Mouse (Mus musculus): Measurements from ENCODE around the gene Hoxd8. TPM values are rescaled to one million over a fixed set of nuclear protein-coding genes. Genes with fewer than 3 reads are reported as not detected.

Gene Hoxd8
- polyA plus RNA-seq, 1 experiment from 2014 or later, result 23.1 TPM

- no peaks in the 10 kb centered on the region for H3K9me3 ChIP-seq (ENCODE audit: control insufficient read depth, low read length)
- ATAC-seq (ENCODE audit: insufficient read depth, low FRiP score, low TSS enrichment) (no peak), DNase-seq (ENCODE audit: low spot score) (peak; percentile 34)
- peaks cover 20% of the 10 kb centered on the region for H3K4me1 ChIP-seq (ENCODE audit: control insufficient read depth, insufficient read depth, low read length)
- H3K9ac ChIP-seq (ENCODE audit: low read length), result peak overlapping the region; percentile 100
- H3K36me3 ChIP-seq (ENCODE audit: control insufficient read depth, insufficient read depth, low read length), result no peaks in the 10 kb centered on the region
- H3K27ac ChIP-seq (ENCODE audit: low read depth, low read length), result peak overlapping the region; percentile 100
- WGBS, result under 1% methylated on average over 15 of the region's 16 CpGs
- H3K4me3 ChIP-seq (ENCODE audit: low read depth, low read length), result peak overlapping the region; percentile 98
- peaks cover 7% of the 10 kb centered on the region; the same call in 1 of the 2 replicates for H3K27me3 ChIP-seq (ENCODE audit: control insufficient read depth, insufficient read depth, low read length)
- H3K4me2 ChIP-seq (ENCODE audit: low read depth), result peak overlapping the region; percentile 75
Observed at GRCm38 (mm10) chr2:74710929-74711543, 6.6 kb downstream of the Hoxd8 start.

GRCm38 (mm10) chr2:74711721-74712621, 7.6 kb downstream of the Hoxd8 start, which contains the start of the genes Hoxd3 and Hoxd4:
Gene Hoxd3, plus strand, starts transcription at chr2:74711927.
Gene Hoxd4, plus strand, starts transcription at chr2:74711929.
- ATAC-seq (ENCODE audit: insufficient read depth, low FRiP score, low TSS enrichment), result peak; percentile 68
- Histone ChIP-seq H3K36me3 (ENCODE audit: control insufficient read depth, insufficient read depth, low read length) (no peaks in the 10 kb centered on the region), H3K27me3 (ENCODE audit: control insufficient read depth, insufficient read depth, low read length) (peaks cover 7% of the 10 kb centered on the region; the same call in 1 of the 2 replicates), H3K9me3 (ENCODE audit: control insufficient read depth, low read length) (no peaks in the 10 kb centered on the region), H3K4me2 (ENCODE audit: low read depth) (peak within 1 kb of the TSS; percentile 75), H3K9ac (ENCODE audit: low read length) (peak within 1 kb of the TSS; percentile 100), H3K27ac (ENCODE audit: low read depth, low read length) (peak within 1 kb of the TSS; percentile 100), H3K4me3 (ENCODE audit: low read depth, low read length) (peak within 1 kb of the TSS; percentile 98), H3K4me1 (ENCODE audit: control insufficient read depth, insufficient read depth, low read length) (peaks cover 28% of the 10 kb centered on the region)
- DNase-seq (ENCODE audit: low spot score), result peak; percentile 77
- under 1% methylated on average over 65 of the region's 65 CpGs for WGBS

- H3K27me3 ChIP-seq (ENCODE audit: control insufficient read depth, insufficient read depth, low read length), result peaks cover 4% of the 10 kb centered on the region; the same call in 1 of the 2 replicates
- H3K36me3 ChIP-seq (ENCODE audit: control insufficient read depth, insufficient read depth, low read length), result no peaks in the 10 kb centered on the region
- WGBS, result 3% methylated on average over 19 of the region's 19 CpGs
- ATAC-seq (ENCODE audit: insufficient read depth, low FRiP score, low TSS enrichment) (no peak), DNase-seq (ENCODE audit: low spot score) (peak; percentile 46)
- no peaks in the 10 kb centered on the region for H3K9me3 ChIP-seq (ENCODE audit: control insufficient read depth, low read length)
- H3K4me1 ChIP-seq (ENCODE audit: control insufficient read depth, insufficient read depth, low read length), result peaks cover 29% of the 10 kb centered on the region
- H3K4me2 ChIP-seq (ENCODE audit: low read depth), result peak overlapping the region; percentile 75
- peak overlapping the region; percentile 98 for H3K4me3 ChIP-seq (ENCODE audit: low read depth, low read length)
- H3K27ac ChIP-seq (ENCODE audit: low read depth, low read length), result peak overlapping the region; percentile 93
- peak overlapping the region; percentile 100 for H3K9ac ChIP-seq (ENCODE audit: low read length)
Observed at GRCm38 (mm10) chr2:74713239-74714150, 9.1 kb downstream of the Hoxd8 start.

GRCm38 (mm10) chr2:74714156-74714789, 9.9 kb downstream of the Hoxd8 start:
- peak overlapping the region; percentile 100 for H3K9ac ChIP-seq (ENCODE audit: low read length)
- ATAC-seq (ENCODE audit: insufficient read depth, low FRiP score, low TSS enrichment), result no peak
- H3K4me3 ChIP-seq (ENCODE audit: low read depth, low read length), result peak overlapping the region; percentile 98
- no peaks in the 10 kb centered on the region for H3K9me3 ChIP-seq (ENCODE audit: control insufficient read depth, low read length)
- H3K36me3 ChIP-seq (ENCODE audit: control insufficient read depth, insufficient read depth, low read length), result no peaks in the 10 kb centered on the region
- peak; percentile 66 for DNase-seq (ENCODE audit: low spot score)
- WGBS, result 2% methylated on average over 18 of the region's 18 CpGs
- peaks cover 28% of the 10 kb centered on the region for H3K4me1 ChIP-seq (ENCODE audit: control insufficient read depth, insufficient read depth, low read length)
- peak overlapping the region; percentile 75 for H3K4me2 ChIP-seq (ENCODE audit: low read depth)
- H3K27me3 ChIP-seq (ENCODE audit: control insufficient read depth, insufficient read depth, low read length), result no peaks in the 10 kb centered on the region
- H3K27ac ChIP-seq (ENCODE audit: low read depth, low read length), result peak overlapping the region; percentile 93

- Histone ChIP-seq H3K27me3 (ENCODE audit: control insufficient read depth, insufficient read depth, low read length) (no peaks in the 10 kb centered on the region), H3K9ac (ENCODE audit: low read length) (peak overlapping the region; percentile 100), H3K9me3 (ENCODE audit: control insufficient read depth, low read length) (no peaks in the 10 kb centered on the region), H3K4me2 (ENCODE audit: low read depth) (peak overlapping the region; percentile 75), H3K27ac (ENCODE audit: low read depth, low read length) (peak overlapping the region; percentile 93), H3K36me3 (ENCODE audit: control insufficient read depth, insufficient read depth, low read length) (no peaks in the 10 kb centered on the region), H3K4me3 (ENCODE audit: low read depth, low read length) (peak overlapping the region; percentile 98), H3K4me1 (ENCODE audit: control insufficient read depth, insufficient read depth, low read length) (peaks cover 31% of the 10 kb centered on the region)
- under 1% methylated on average over 14 of the region's 14 CpGs for WGBS
- ATAC-seq (ENCODE audit: insufficient read depth, low FRiP score, low TSS enrichment) (peak; percentile 73), DNase-seq (ENCODE audit: low spot score) (peak; percentile 80)
Observed at GRCm38 (mm10) chr2:74714881-74715280, 10.5 kb downstream of the Hoxd8 start.

GRCm38 (mm10) chr2:74715504-74716241, 11.3 kb downstream of the Hoxd8 start:
- H3K4me1 ChIP-seq (ENCODE audit: control insufficient read depth, insufficient read depth, low read length), result peaks cover 32% of the 10 kb centered on the region
- H3K4me3 ChIP-seq (ENCODE audit: low read depth, low read length), result peak overlapping the region; percentile 98
- H3K27ac ChIP-seq (ENCODE audit: low read depth, low read length), result peak overlapping the region; percentile 93
- no peaks in the 10 kb centered on the region for H3K9me3 ChIP-seq (ENCODE audit: control insufficient read depth, low read length)
- H3K27me3 ChIP-seq (ENCODE audit: control insufficient read depth, insufficient read depth, low read length), result no peaks in the 10 kb centered on the region
- DNase-seq (ENCODE audit: low spot score) (peak; percentile 95), ATAC-seq (ENCODE audit: insufficient read depth, low FRiP score, low TSS enrichment) (peak; percentile 58; the same call in 1 of the 2 replicates)
- peak overlapping the region; percentile 100 for H3K9ac ChIP-seq (ENCODE audit: low read length)
- 2% methylated on average over 26 of the region's 26 CpGs for WGBS
- H3K36me3 ChIP-seq (ENCODE audit: control insufficient read depth, insufficient read depth, low read length), result no peaks in the 10 kb centered on the region
- H3K4me2 ChIP-seq (ENCODE audit: low read depth), result peak overlapping the region; percentile 75

GRCm38 (mm10) chr2:74720384-74720783, 16.0 kb downstream of the Hoxd8 start:
- peak overlapping the region; percentile 89 for H3K4me2 ChIP-seq (ENCODE audit: low read depth)
- no peaks in the 10 kb centered on the region for H3K9me3 ChIP-seq (ENCODE audit: control insufficient read depth, low read length)
- DNase-seq (ENCODE audit: low spot score), result no peak
- no peaks in the 10 kb centered on the region for H3K27me3 ChIP-seq (ENCODE audit: control insufficient read depth, insufficient read depth, low read length)
- ATAC-seq (ENCODE audit: insufficient read depth, low FRiP score, low TSS enrichment), result no peak
- peak overlapping the region; percentile 66 for H3K4me3 ChIP-seq (ENCODE audit: low read depth, low read length)
- peak overlapping the region; percentile 81 for H3K27ac ChIP-seq (ENCODE audit: low read depth, low read length)
- peaks cover 57% of the 10 kb centered on the region for H3K4me1 ChIP-seq (ENCODE audit: control insufficient read depth, insufficient read depth, low read length)
- WGBS, result 2% methylated on average over 2 of the region's 2 CpGs
- peak overlapping the region; percentile 95 for H3K9ac ChIP-seq (ENCODE audit: low read length)
- H3K36me3 ChIP-seq (ENCODE audit: control insufficient read depth, insufficient read depth, low read length), result no peaks in the 10 kb centered on the region
